Mouse (Mus musculus): ENCODE measurements at regions not wholly inside any gene's neighbourhood (a gene's known extent, or its start where the extent isn't known, plus 50 kb on each side); places are given as distances from the start of the nearest gene placed in this dataset.
A peak's percentile ranks its signal among the peaks of the same experiment; 100 is the strongest.

DNA sequence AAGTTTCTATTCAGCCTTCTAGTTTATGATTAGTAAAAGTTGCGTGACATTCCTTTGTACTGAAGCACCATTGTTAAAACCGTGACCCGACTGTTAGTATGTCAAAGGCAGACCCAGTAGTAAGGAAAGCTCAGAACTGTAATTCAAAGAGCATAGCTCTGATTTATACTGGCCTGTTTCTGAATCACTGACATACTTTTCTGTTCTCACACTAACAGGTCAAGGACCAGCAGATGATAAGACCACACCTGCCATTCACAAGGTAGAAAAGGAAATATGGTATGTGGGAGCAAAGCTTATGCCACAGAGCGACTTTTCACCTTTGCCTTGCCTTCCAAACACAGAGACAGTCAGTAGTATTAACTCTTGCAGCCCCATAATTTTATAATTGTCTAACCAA, 269.5 kb upstream of the Acvr2a start:
- no peak for DNase-seq

DNA sequence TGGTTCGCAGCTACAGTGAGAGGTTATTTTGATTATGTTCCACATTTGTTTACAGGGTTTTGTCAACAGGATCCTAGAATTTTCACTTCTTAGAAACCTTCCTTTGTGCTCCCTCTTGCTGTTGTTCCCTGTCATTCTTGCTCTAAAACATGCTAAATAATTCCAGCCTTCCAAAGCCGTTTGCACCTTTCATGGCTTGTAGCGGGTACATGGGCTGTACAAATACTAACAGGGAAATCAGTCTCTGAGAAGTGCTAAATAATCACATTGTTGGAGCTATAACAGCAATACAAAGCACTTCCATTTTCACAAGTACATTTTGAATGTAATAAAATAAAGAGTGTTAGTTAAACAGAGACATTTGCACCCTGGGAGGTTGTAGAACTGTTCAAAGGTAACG, 268.8 kb upstream of the Acvr2a start:
- no peak for DNase-seq

DNA sequence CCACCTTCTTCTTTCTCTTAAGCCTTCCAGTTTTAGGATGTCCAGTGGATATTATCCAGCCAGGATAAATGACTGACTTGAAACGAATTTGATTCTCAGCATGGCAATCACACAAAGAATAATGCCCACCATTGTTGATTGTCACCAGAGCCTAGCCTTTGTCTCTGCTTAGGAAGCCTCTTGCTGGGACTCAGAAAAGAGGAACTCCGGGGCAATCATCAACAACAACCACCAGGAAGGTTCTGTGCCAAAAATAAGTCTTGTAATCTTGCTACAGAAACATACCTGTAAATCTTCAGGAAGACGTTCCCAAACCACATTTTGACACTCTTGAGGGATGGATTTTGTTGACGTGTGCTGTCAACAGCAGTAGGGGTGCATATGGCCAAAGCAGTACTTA, 268.2 kb upstream of the Acvr2a start:
- DNase-seq, result no peak

DNA sequence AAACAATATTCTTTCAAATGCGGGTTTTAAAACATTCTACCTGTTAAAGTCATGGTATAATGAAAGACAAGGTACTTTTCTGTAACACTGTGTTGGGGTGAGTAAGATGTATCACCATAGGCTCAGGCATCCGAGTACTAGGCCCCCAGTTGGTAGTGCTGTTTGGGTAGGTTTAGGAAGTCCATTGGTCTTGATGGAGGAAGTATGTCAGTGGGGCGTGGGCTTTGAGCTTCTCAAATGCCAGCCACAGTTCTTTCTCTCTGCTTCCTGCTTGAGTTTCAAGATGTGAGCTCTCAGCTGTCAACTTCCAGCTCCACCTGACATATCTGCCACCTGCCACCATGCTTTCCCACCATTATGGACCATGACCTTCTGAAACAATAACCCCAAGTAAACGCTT, 267.7 kb upstream of the Acvr2a start:
- DNase-seq, result no peak

DNA sequence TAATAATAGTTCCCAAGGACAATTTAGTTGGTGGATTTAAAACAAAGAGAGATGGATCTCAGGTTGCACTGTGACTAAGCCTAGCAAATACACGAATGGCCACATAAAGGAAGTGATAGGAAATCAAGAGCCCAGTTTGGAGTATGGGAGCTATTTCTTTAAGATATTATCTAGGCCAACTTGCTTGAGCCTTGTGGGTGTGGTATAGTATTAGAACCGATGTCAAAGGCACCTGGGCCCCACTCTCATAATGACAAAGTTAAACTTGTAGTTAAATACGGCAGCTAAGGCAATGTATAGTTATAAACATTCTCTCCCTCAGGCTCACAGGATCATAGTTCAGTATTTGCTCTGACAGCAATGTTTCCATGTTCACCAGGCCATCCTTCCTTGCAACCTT, 257.3 kb upstream of the Acvr2a start:
- DNase-seq, result no peak

DNA sequence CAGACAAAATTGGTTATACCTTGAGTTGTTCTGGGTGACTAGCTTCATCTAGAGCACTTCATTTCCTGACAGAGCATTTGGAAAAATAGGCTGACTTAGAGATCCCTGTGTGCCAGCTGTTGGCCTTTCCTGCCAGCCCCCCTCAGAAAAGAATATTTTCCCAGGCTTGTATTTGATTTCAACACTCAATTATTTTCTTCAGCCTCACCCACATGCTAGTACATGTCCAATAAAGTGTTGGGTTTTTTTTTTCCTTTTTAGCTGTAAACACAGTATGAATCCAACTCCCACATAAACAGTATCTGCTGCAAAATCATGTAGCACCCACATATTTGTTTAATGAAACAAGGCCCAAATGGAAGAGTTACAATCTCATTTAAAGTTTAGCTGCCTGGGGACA, 256.8 kb upstream of the Acvr2a start:
- DNase-seq, result no peak

DNA sequence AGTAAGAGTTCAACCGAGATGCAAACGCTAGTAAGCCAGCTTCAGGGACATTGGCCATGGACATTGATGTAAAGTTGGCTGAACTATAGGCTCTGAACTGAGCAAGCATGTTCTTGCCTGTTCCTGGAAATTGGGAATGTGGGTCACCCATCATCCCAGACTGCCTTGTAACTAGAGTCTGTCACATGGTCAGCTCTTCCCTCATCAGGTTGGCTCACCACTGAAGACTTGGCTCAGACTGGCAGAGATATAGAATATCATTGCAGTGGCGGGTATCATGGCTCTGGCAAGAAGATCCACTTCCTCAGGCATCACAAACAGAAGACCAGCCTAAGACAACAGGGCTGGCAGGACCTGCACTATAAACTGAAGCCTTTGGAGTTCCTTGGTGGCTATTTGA, 255.3 kb upstream of the Acvr2a start:
- DNase-seq, result no peak

DNA sequence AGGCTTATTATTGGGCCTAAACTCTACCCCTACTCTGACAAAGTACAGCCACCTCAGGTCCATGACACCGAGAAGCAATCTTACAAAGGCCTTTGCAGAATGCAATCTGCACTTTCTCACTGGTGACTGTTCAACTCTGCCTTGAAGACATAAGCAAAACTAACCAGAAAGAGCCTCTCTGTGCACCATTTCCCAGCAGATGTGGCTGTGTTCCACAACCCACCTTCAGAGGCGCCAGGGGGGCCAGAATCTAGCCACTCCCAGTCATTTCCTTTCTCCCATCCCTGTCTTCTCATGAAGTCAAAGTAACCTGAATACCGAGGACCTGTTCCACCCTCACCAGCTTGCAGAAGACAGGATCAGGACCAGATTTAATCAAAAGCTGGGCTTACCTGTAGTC, 250.3 kb upstream of the Acvr2a start:
- DNase-seq, result no peak

DNA sequence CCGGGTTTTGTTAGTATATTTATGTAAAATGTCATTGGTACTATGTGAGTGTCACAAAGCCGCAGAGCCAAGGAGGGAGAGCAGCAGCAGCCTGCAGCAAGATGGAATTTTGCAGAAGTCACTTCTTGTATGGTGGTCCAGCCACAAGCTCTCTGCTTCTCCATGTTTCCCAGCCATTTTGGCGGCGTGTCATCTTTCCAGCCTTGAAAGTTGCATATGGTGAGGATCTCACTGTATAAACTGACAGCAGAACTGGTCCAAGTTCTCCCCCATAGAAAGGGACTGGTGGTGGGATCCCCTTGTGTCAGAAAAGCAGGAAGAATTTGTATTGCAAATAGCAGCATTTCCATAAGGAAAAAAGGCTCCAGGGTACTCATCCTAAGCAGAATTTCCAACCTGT, 249.7 kb upstream of the Acvr2a start:
- DNase-seq, result no peak

DNA sequence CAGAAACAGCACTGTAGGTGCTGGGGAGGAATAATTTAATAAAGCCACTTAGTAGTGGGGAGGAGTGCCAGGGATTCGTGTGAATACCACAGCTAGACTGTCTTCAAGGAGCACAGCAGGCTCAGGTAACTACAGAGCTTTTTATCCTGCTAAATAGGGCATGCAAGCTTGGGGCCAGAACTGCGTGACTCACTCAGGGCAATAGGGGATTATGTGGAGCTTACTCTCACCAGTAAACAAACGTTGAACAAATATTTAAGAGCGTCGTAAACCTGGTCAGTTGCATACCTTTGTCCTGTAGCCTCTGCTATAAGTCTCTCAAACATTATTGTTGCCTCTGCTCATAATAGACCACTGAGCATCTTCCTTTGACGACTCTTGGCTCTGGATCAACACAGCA, 246.0 kb upstream of the Acvr2a start:
- no peak for DNase-seq

DNA sequence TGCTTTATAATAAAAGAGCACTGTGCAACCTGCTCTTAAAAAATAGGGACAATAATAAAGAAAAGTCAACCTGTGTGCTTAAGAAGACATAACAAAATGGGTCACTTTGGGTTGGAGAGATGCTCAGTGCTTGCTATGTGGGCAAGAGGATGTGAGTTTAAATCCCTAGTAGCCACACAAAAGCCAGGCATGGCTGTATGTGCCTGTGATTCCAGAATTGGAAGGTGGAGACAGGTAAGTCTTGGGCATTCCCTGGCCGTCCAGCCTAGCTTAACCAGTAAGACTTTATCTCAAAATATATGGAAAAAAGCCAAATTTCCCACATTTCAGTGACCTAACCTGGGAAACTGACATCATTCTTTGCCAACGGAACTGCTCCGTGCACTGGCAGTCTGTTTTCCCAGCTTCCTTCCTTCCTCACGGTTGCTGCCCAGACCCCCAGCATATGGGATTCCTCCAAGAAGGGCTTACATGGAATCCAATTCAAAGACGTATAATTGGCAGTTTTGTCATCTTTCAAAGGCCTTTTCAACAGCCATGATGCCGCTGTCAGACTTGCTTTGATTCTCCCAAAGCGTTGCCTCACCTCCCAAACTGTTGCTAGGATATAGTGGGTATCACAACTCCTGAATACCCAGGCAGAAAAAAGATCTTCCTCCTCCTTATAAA, 227.6 kb upstream of the Acvr2a start:
- no peak for DNase-seq

DNA sequence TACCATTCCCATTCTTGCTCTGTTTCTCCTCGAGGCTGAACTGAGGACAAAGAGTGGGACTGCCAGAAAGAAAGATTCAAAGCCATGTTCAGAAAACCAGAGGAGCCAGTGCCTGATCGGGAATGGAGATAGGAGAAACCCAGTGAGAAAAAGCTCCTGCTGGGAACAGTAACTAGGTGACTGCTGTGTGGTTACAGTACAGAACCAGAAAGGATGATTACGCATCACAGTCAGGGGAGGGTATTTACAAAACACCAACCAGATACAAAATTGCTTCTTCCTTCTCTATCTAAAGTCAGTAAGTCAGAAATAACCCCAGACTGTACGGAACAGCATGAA, 227.1 kb upstream of the Acvr2a start:
- no peak for DNase-seq

DNA sequence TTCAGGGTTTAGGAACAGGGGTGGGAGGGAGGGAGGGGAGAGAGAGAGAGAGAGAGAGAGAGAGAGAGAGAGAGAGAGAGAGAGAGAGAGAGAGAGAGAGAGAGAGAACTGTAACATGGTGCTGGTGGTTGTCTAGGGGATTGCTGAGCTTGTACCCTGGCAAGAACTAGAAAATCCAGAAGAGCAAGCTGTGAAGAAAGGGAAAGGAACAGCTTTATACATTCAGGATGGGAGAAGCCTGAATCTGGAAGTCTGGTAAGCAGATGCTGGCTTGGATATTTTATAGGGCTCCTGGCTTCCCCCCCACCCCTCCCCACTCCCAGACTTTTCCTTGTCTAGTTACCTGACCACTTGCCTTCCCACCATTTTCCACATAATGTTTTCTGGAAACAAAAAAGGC, 224.2 kb upstream of the Acvr2a start:
- DNase-seq, result no peak

DNA sequence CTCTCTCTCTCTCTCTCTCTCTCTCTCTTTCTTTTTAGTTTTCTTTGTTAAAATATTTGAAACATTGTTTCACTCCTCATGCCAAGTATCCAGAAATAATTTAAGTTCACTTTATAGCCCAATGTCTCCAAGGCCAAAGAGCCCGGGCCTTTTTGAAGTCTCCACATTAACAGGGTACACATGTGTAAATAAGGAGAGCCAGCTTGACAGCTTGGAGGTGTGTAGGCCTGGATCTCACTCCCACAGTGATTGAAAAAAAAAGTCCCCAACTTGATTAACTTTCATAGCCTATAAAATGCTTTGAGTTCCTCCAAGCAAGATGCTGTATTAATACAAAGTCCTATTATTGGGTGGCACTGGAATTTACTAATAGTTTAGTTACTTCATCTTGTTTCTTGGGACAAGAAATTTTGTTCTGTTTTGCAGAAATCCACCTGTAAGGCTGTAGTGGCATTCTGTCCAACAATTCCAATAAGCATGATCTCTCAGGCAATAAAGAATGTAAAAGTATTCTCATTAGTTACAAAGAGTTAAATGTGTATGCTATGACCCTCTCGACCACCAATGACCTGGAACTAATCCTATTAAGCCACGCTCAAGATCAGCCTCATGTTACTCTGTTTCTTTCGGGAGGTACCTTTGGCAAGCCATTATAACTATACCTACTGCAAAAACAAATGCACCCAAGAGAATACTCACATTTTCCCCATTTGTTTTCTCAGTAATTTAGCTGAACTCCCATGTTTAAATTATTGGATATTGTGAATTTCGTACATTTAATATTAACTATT, 215.9 kb upstream of the Acvr2a start:
- DNase-seq, result no peak

DNA sequence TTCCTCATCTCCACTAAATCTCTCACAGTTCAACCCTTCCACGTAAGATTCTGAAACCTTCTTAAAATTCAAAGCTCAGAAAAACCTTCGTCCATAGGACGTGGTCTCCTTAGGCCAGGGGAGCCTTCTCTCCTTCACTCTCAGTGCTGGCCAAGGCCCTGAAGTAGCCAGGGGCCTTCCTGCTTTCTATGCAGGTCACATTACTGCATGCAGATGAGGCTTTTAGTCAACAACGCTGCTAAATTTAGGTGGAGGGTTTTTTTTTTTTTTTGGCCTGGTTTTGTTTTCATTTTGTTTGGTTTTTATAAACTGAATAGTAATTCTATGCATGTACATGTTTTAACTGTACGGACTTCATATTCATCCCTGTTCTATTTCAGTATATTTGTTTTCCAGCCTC, 214.5 kb upstream of the Acvr2a start:
- no peak for DNase-seq

DNA sequence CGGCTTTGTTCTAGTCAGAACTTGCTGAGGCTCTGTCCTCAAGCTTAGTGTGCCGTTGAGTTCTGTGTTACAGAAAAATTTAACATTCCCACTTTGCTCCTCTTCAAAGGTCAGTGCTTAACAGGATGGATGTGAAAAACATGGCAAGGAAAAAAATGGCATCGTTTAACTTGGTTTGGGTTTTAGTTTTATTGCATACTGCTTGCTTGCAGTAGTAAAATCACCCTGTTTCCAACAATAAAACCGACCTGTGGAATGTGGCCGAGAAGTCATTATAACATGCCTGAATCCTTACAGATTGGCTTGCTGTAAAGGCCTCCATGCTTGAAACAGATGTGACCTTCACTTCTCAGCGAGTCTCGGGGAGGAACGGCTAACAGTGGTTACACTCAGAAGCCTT, 212.1 kb upstream of the Acvr2a start:
- no peak for DNase-seq

DNA sequence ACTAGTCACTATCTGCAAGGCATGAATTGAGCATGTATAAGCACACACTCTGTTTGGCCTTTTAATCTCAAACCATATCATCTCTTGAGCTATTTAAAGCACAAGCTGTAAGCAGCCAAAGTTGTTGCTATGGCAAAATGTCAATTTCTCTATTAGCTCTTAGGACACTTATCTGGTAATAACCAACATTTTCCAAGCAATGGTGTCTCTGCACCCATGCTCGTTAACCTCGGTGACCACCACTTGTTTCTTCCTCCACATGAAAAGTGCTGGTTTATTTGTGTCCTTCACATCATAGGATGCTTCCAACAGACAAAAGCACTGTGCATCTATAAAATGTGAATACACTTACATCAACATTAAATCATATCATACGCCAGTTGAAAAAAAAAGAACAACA, 204.4 kb upstream of the Acvr2a start:
- DNase-seq, result no peak

DNA sequence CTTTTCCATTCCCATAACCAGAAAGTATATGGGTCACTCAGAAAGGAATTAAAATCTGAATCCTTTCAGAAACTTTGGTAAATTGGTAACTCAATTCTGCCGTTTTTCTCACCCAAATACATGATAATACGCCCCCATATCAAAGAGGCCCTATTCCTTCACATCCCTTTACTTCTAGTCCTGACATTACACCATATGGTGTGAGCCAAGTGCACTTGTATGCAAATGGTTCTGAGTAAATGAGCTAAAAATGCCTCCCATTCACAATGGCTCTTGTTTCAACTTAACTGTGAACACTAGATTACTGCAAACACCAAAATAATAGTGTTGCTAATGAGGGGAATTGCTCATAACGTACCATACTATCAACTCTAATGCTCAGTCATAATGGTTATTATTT, 201.7 kb upstream of the Acvr2a start:
- no peak for DNase-seq

DNA sequence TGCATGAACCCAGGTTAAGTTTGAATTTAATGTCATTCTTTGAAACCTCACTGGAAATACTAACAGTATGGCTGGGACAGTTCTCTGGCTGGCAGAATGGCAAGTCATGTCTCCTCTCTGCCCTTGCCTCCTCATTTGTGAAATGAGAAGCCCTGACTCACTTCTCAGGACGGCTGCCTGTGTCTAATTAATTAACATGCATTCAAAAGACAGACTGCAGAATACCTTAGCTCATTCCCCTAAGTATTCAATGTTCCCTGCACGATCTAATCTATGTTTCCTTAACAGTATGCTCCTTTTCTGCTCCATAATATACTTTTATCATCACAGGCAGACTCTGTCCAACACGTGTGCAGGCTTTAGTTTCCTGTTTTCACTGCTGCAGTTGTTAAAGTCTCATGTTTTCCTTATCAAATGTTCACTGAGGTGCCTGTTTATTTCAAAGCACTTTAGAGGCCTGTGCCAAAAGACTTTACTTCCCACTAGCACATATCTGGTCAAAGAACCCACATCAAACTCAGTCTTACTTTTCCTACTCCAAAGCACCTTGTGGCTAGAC, 196.7 kb upstream of the Acvr2a start:
- DNase-seq, result no peak

DNA sequence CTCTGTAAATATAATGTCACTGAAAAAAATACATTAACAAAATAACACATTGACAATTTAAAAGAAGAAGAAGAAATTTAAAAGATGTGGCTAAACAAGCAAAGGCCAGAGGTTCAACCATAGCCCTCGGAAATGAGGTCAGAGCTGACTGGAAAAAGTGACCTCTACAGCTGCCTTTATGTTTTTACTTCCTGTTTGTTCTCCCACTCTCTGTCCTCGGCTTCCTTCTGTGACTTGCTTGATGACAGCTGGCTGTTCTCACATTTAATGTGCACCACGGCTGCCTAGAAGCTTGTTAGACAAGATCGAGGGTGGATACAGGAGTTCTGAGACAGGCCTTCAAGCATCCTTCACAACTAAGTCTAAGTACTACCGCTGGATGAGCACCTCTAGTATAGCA, 194.9 kb upstream of the Acvr2a start:
- DNase-seq, result no peak

DNA sequence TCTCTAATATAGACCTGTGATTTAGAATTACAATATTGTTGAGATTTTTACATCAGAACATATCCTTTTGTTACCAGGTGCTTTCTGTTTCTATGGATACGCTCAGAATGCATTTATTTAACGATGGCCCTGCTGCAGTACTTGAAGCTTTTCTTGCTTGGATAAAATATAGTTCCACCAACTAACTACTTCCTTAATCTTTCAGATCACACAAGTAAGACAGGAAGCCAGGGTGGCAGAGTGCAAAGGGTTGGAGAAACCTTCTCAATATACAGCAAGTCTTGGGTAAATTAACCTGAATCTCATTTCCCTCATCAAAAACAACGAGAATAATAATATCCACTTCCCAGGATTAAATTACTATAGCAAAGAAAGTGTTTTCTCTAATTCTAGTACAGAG, 193.1 kb upstream of the Acvr2a start:
- DNase-seq, result no peak

DNA sequence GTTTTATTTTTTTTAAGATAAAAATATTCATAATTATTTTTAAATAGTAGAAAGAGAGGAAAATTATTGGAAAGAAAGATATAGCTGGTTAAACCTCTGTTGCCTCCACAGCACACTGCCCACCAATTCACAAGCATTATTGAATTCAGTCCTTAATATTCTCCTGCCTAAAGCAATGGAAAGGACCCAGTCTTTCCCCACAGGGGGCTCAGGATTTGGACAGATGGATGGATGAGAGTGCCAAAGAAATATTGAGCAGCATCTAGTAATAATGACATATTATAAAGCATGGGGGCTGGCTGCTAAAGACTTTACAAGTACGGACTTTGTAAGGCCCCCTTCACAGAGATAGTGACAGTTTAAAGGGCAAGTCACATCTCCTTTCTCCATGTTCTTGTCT, 191.6 kb upstream of the Acvr2a start:
- DNase-seq, result no peak

DNA sequence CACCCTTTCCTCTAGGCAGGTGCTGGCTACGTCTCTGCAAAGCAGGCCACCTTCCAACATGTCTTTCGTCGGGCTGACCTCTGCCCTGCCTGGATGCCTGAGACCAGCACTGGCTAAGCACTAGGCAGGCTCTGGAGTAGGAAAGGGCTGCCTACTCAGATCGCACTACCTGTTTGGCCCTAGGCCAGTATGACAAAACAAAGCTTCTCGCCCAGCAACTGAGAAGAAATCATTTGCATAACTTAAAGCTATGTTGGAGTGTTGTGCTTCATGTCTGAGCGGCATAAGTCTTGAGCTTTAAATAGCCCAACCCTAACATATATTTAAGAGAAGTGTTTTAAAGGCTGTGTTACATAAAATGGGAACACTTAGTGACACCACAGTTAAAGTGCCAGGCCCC, 189.9 kb upstream of the Acvr2a start:
- peak; percentile 50 for DNase-seq

DNA sequence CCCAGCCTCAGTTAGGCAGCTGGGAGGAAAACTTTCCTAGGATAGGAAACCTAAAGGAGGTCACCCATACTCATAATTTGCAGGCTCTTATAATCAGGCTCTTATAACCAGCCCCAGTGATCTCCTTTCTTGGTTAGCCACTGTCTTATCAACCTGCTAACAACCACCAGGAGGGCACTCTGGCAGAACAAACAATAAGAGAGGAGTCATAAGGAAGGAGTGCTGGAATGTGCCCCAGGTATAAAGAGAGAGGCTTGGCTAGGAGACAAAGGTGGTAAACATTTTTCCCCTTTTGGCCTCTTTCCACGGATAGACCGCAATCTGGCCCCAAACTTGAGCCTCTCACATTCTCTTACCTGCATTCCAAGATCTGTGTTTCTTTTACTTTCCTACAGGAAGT, 189.4 kb upstream of the Acvr2a start:
- no peak for DNase-seq

DNA sequence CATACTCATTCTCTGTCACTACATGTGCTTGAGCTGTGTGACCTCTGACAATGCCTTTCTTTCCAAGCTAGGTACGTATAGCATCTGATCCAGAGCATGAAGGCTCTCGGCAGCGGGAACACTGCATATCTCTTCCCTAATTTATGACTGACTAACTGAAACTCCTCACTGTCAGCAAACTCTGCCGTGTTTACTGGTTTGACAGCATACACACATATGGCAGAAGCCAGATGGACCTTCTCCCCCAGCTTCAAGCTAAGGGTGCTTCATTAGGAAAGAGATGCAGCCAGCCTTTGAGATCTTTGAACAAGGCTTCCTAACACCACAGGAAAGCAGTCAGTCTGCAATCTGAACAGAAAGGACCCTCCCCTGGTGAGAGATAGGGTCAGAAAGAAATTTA, 186.9 kb upstream of the Acvr2a start:
- DNase-seq, result peak; percentile 7
